Mouse (Mus musculus) lung, adult 2 months (tissue): ENCODE data around the gene Plekhm2.
A peak's percentile ranks its signal among the peaks of the same experiment; 100 is the strongest.

Source experiments
- CTCF ChIP-seq: fragments of 200-500 bp; IDR thresholded peaks from 2 replicates; pipeline ENCODE4 v1.5.1; 2011; ENCODE audit warnings: mild to moderate bottlenecking, low read length, control low read depth; ENCODE audit not compliant: insufficient read depth
- POLR2A ChIP-seq: fragments of 200-500 bp; IDR thresholded peaks from 2 replicates; pipeline ENCODE4 v1.6.1; 2011; ENCODE audit warnings: low read depth, mild to moderate bottlenecking, control low read depth, low read length, borderline replicate concordance; ENCODE audit errors: extremely low read depth

- TF ChIP-seq POLR2A (no peak), CTCF (peak; percentile 27; the same call in 1 of the 2 replicates)
Measured at GRCm38 (mm10) chr4:141659739-141660138, 5.0 kb downstream of the Plekhm2 start.
